Mouse (Mus musculus): ENCODE results near the gene 9130230L23Rik. TPM values are rescaled to one million over a fixed set of nuclear protein-coding genes. Genes with fewer than 3 reads are reported as not detected.

Gene 9130230L23Rik
- not detected in 2 replicates for polyA plus RNA-seq (2016; fragmentation: Nextera tagmentation; extraction: Ambion mirVana)

DNA sequence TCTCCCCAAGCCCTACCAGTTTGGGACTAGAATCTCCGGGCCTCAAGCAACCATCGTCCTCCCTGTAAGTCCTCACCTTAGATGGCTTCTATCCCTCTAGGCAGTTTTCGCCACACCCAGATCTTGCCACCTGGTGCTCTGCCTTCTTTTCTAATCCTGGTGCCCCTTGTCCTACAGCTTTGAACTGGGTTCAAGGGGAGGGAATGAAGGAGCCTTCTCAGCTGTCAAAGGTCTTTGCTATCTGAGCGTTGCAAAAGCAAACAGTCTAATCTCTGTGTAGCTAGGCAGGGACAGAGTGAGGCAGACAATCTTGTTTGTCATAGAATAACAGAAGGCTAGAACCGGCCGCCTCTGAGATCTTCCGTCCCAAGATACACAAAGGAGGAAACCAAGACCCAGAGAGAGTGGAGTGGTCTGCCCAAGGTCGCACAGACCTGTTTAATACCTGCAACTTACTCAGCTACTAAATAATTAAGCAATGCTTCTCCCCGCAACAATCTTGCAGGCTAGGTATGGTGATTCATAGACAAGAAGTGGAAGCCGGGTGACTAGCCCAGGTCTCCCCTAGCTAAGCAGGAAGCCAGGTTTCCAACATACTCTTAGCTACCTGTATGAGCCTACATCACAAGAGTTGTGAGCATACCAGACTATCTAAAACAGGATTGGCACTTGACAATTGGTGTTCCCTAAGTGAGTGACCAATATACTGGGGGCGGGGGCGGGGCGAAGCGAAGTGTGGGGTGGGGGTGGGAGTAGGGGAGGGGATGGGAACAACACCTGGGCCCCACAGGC is at the start of gene 9130230L23Rik:
Gene 9130230L23Rik, minus strand, starts transcription at position 152 of the 792 bp plus-strand sequence.
- no peaks in the 10 kb centered on the region for H3K36me3 ChIP-seq (replicated peaks)
- no peaks in the 10 kb centered on the region for H3K9me3 ChIP-seq
- DNase-seq (ENCODE audit: extremely low spot score, low spot score), result no peak
- peaks cover 16% of the 10 kb centered on the region for H3K4me1 ChIP-seq
- H3K4me3 ChIP-seq, result no peak within 1 kb of the TSS
- 77% methylated on average over 14 of the region's 14 CpGs for WGBS
- H3K27ac ChIP-seq, result no peak within 1 kb of the TSS
- H3K27me3 ChIP-seq (ENCODE audit: poor library complexity, severe bottlenecking), result no peaks in the 10 kb centered on the region

DNA sequence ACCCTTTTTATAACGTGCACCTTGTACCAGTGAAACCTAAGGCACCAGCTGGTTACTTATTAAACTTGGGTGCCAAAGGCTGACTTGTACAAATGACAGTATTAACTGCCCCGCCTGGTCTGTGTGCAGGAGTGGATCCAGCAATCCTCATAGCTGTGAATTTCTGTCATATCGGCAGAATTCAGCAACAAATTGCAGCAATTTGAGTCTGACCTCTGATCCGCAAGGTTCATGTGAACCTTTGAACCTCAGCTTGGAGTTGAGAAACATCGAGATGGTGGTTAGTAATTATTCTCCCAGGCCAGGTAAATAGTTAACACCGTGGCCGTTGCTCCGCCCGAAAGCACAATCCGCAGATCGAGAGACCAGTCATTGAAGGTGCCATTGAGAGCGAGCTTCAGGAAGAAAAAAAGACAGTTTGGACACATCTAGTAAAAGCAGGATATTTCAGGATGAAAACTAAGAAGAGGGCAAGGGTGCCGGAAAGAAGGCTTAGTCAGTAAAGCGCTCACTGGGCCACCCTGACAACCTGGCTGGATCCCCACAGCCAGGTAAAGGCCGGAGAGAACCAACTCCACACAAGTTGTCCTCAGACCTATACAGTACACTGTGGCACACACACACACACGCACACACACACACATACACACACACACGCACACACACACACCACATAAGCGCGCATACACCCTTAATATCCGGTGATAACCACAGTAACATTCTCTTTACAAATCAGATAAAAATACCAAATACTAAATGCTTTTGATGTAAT is 48.9 kb upstream of the 9130230L23Rik start:
- no peaks in the 10 kb centered on the region for H3K27me3 ChIP-seq (ENCODE audit: poor library complexity, severe bottlenecking)
- WGBS, result 90% methylated on average over 20 of the region's 20 CpGs
- H3K9me3 ChIP-seq, result no peaks in the 10 kb centered on the region
- H3K4me1 ChIP-seq, result peaks cover 3% of the 10 kb centered on the region; the same call in 1 of the 2 replicates
- no peak overlapping the region for H3K27ac ChIP-seq
- no peaks in the 10 kb centered on the region for H3K36me3 ChIP-seq (replicated peaks)
- H3K4me3 ChIP-seq, result no peak overlapping the region
- DNase-seq (ENCODE audit: extremely low spot score, low spot score), result no peak

DNA sequence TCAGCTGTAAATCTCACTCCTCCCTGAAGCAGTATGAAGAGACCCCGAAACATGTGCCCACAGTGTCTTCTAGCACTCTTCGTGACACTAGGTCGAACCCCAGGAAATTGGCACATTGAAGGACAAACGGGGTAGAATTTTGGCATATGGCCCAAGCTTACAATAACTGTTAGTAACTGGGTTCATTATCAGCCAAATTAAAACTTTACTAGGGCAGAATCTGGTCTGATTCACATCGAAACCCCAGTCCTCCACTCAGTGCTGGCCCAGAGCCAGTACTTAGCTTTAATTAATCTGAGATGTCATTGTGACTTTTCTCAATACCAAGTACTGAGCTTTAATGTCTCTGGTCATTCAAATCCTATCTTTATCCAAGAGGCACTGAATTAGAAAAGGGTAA is 46.8 kb upstream of the 9130230L23Rik start:
- WGBS, result 91% methylated on average over 5 of the region's 5 CpGs

DNA sequence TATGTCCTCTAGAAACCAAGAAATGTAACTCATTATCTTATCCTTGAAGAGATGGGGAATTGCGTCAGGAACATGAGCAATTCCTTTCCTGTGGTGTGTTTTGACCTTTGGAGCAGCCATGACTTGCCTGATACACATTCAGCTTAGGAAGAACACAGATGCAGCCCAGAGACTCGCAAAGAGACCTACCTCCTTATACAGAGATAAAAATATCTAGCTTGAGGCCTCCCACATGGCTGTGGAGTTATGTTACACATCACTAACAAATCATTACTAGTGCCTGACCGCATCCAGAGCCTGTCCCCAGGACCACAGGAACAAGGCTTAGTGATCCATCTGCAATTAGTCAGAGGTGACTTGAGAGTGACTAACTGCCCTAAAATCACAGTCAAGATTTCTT is 42.3 kb upstream of the 9130230L23Rik start:
- no peaks in the 10 kb centered on the region for H3K9me3 ChIP-seq
- H3K36me3 ChIP-seq (replicated peaks), result no peaks in the 10 kb centered on the region
- 89% methylated on average over 3 of the region's 3 CpGs for WGBS
- H3K27ac ChIP-seq, result no peak overlapping the region
- DNase-seq (ENCODE audit: extremely low spot score, low spot score), result no peak
- no peaks in the 10 kb centered on the region for H3K27me3 ChIP-seq (ENCODE audit: poor library complexity, severe bottlenecking)
- 0 out of 2 replicates have a peak, but pooled peaks cover 3% of the 10 kb centered on the region for H3K4me1 ChIP-seq
- no peak overlapping the region for H3K4me3 ChIP-seq

More for the DNA sequence above, 46.8 kb upstream of the 9130230L23Rik start:
- H3K27ac ChIP-seq, result no peak overlapping the region
- H3K4me3 ChIP-seq, result no peak overlapping the region
- no peaks in the 10 kb centered on the region for H3K27me3 ChIP-seq (ENCODE audit: poor library complexity, severe bottlenecking)
- no peaks in the 10 kb centered on the region for H3K9me3 ChIP-seq
- no peaks in the 10 kb centered on the region for H3K36me3 ChIP-seq (replicated peaks)
- H3K4me1 ChIP-seq, result peaks cover 3% of the 10 kb centered on the region; the same call in 1 of the 2 replicates
- no peak for DNase-seq (ENCODE audit: extremely low spot score, low spot score)

DNA sequence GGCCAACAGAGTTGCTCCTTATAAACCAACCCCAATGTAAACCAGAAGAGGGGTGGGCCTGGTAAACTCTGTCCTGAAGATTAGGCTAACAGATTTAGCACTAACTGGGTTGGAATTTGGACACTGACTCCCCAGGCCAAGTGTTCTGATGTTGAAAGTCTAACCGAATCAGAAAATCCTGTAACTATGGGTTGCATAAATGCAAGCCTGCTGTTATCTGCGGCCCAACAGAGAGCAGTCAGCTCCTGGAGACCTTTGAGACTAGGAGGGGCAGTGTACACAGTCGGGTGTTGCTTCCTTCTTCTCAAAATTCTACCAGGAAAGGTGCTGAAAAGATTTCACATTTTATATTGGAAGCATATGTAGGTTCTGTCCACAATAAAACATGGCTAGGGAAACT is 39.8 kb upstream of the 9130230L23Rik start:
- no peaks in the 10 kb centered on the region for H3K27me3 ChIP-seq (ENCODE audit: poor library complexity, severe bottlenecking)
- 80% methylated on average over 3 of the region's 3 CpGs for WGBS

DNA sequence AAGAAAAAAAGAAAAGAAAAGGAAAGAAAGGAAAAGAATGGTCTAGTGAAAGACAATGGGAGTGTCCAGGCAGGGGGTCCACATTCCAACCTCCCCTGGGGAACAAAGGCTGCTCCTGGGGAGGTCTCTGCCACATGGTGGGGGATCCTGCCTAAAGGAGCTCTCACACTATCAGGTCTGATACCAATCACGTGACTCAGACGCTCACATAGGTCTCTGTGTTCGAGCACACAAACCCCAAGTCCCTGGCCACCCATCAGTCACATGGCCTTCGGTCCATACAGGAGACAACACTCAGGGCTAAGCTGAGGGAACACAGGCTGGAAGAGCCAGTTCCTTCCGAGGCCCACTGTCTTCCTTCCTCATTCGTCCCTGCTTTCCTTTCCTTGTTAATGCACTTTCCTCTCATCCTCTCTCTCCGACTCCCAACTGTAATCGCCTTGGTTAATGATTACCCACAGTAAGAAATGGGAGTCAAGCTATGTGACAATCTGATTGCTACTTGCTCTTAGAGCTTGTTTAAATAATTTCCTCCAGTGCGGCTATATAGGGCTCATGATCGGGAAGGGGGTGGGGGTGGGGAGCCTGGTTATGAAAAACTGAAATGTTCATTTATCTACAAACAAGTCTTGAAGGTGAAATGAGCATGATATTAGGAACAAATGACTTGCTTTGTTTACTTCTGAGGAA is 38.7 kb upstream of the 9130230L23Rik start:
- H3K4me1 ChIP-seq, result 0 out of 2 replicates have a peak, but pooled peaks cover 3% of the 10 kb centered on the region
- no peak overlapping the region for H3K27ac ChIP-seq
- DNase-seq (ENCODE audit: extremely low spot score, low spot score), result no peak
- H3K4me3 ChIP-seq, result no peak overlapping the region
- no peaks in the 10 kb centered on the region for H3K36me3 ChIP-seq (replicated peaks)
- WGBS, result 54% methylated on average over 10 of the region's 10 CpGs
- H3K27me3 ChIP-seq (ENCODE audit: poor library complexity, severe bottlenecking), result no peaks in the 10 kb centered on the region
- no peaks in the 10 kb centered on the region for H3K9me3 ChIP-seq

More for the DNA sequence above, 39.8 kb upstream of the 9130230L23Rik start:
- Histone ChIP-seq H3K4me1 (0 out of 2 replicates have a peak, but pooled peaks cover 3% of the 10 kb centered on the region), H3K36me3 (replicated peaks) (no peaks in the 10 kb centered on the region), H3K9me3 (no peaks in the 10 kb centered on the region), H3K27ac (no peak overlapping the region), H3K4me3 (no peak overlapping the region)
- no peak for DNase-seq (ENCODE audit: extremely low spot score, low spot score)

DNA sequence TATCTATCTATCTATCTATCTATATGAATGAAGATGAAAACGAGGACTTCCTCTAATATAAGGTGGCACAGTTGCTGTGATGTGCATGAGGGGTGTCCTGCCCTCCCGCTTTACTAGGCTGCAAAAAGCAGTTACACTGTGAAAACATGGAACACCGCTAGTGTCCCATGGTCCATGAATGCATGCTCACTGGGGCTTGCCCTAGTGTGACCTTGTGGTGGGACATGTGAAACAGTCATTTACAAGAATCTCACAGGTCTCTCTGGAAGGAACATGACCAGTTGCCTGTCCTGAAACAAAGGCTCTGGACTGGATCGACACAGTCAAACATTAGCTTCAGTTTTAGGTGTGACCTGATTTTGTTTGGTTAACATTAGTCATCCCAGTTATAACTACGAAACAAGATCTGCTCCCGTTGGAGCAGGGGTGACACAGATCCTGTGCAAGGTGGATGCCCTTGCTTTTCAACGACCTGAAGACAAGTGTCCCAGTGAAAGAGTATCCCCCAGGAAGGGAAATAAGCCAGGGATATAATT is 36.7 kb upstream of the 9130230L23Rik start:
- DNase-seq (ENCODE audit: extremely low spot score, low spot score), result no peak
- H3K27ac ChIP-seq, result no peak overlapping the region

DNA sequence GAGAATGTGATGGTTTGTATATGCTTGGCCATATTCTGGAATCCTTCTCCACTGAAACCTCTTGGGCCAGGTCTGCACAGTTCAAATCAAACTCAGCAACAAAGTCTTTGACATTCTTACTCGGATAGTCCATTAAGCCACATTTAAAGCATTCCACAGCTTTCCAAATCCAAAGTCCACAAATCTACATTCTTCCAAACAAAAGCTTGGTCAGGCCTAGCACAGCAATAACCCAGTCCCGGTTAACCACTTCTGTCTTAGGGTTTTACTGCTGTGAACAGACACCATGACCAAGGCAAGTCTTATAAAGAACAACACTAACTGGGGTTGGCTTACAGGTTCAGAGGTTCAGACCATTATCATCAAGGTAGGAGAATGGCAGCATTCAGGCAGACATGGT is 35.7 kb upstream of the 9130230L23Rik start:
- H3K27me3 ChIP-seq (ENCODE audit: poor library complexity, severe bottlenecking), result no peaks in the 10 kb centered on the region
- WGBS, result 87% methylated on average over 2 of the region's 2 CpGs
- peaks cover 14% of the 10 kb centered on the region; the same call in 1 of the 2 replicates for H3K4me1 ChIP-seq
- H3K27ac ChIP-seq, result no peak overlapping the region
- no peaks in the 10 kb centered on the region for H3K9me3 ChIP-seq
- H3K36me3 ChIP-seq (replicated peaks), result no peaks in the 10 kb centered on the region
- H3K4me3 ChIP-seq, result no peak overlapping the region
- DNase-seq (ENCODE audit: extremely low spot score, low spot score), result no peak

More for the DNA sequence above, 36.7 kb upstream of the 9130230L23Rik start:
- Histone ChIP-seq H3K4me1 (peaks cover 13% of the 10 kb centered on the region; the same call in 1 of the 2 replicates), H3K9me3 (no peaks in the 10 kb centered on the region), H3K36me3 (replicated peaks) (no peaks in the 10 kb centered on the region), H3K4me3 (no peak overlapping the region), H3K27me3 (ENCODE audit: poor library complexity, severe bottlenecking) (no peaks in the 10 kb centered on the region)
- 87% methylated on average over 7 of the region's 7 CpGs for WGBS

DNA sequence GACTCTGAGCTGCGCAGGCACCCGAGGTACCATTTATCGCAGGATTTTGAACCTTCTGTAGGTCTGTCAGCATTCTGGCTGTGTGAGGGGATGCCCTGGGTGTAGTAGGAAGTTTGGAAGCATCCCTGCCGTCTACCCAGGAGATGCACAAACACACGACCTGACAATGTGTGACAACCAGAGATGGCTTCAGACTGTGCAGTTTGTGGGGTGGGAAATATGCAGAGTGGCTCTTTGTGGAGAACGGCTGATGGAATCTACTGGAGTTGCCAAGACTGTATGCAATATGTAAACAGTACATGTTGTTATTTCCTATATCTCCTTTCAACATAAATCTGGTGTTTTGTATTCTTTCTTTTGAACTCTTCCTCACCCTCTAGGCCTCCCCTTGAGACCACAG is 33.0 kb upstream of the 9130230L23Rik start:
- H3K27me3 ChIP-seq (ENCODE audit: poor library complexity, severe bottlenecking), result no peaks in the 10 kb centered on the region
- H3K36me3 ChIP-seq (replicated peaks), result no peaks in the 10 kb centered on the region
- peaks cover 15% of the 10 kb centered on the region; the same call in 1 of the 2 replicates for H3K4me1 ChIP-seq
- no peak overlapping the region for H3K4me3 ChIP-seq
- H3K27ac ChIP-seq, result no peak overlapping the region
- no peaks in the 10 kb centered on the region for H3K9me3 ChIP-seq
- DNase-seq (ENCODE audit: extremely low spot score, low spot score), result no peak
- WGBS, result 81% methylated on average over 6 of the region's 6 CpGs

DNA sequence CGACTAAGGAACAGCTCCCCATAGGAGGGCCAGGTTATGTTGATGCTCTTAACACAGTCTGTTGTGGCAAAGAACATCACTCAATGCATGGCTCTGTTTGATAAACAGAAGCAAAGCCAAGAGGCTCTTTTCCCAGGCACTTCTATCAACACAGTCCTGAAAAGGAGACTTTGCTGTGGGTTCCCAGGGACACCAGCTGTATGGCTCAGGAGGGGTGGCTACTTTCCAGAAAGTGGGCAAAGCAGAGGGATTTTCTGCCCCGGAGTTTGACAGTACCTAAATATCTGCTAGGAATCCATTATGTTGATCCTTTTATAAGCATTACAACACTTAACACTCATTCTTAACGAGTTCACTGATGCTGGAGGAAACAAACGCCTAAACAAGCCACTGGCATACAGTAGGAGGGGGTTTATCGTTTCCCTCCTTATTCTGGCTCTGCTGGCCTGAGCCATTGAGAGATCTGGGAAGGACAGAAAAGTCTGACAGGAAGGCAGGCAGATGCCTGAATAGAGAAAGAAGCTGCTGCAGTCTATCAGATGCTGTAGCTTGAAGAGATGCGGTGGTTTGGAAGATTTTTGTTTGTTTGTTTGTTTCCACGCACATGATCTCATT is 32.5 kb upstream of the 9130230L23Rik start:
- H3K27ac ChIP-seq, result no peak overlapping the region
- WGBS, result 47% methylated on average over 7 of the region's 7 CpGs
- H3K4me3 ChIP-seq, result no peak overlapping the region
- peaks cover 15% of the 10 kb centered on the region; the same call in 1 of the 2 replicates for H3K4me1 ChIP-seq
- H3K36me3 ChIP-seq (replicated peaks), result no peaks in the 10 kb centered on the region
- no peak for DNase-seq (ENCODE audit: extremely low spot score, low spot score)
- H3K9me3 ChIP-seq, result no peaks in the 10 kb centered on the region
- no peaks in the 10 kb centered on the region for H3K27me3 ChIP-seq (ENCODE audit: poor library complexity, severe bottlenecking)

DNA sequence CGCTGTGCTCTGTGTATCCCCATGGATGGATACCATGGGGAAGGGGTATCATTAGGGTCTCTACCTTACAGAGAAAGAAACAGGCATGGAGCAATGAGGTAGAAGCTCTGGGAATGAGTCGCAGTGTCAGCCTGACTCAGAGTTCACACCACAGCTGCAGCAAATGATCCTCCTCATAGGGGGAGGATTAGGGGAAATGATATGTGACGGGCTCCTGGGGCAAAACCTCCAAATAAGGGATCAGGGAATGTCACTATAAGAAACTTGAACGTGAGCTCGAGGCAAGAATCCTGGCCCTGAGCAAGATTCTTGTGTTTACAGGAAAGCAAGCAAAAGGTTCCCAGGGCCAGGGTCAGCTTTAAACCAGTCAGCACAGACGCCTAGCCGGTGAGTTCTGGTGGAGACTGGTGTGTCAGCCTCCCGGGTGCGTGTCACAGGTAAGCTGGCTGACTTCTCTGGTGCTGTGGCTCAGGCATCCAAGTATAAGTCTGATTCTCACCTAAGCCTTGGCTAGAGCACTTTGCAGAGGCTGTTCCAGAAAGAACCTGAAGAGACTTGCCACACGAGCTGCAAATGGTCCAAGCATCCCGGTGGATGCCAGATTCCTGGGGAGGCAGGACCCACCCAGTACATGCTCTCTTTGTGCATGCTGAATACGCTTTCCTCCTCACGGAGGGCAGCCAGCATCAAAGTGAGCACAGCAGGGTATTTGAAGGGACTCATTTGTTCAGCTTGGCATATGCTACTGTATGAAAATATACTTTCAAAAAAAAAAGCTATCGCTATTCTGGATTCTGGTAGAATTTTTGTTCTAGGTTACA is 30.5 kb upstream of the 9130230L23Rik start:
- no peak for DNase-seq (ENCODE audit: extremely low spot score, low spot score)
- WGBS, result 71% methylated on average over 14 of the region's 14 CpGs
- Histone ChIP-seq H3K36me3 (replicated peaks) (no peaks in the 10 kb centered on the region), H3K27ac (no peak overlapping the region; the same call in 1 of the 2 replicates), H3K4me3 (no peak overlapping the region), H3K4me1 (peaks cover 15% of the 10 kb centered on the region; the same call in 1 of the 2 replicates), H3K27me3 (ENCODE audit: poor library complexity, severe bottlenecking) (no peaks in the 10 kb centered on the region), H3K9me3 (no peaks in the 10 kb centered on the region)
